Mouse (Mus musculus) kidney, adult 8-10 months (tissue): ENCODE measurements at regions not wholly inside any gene's neighbourhood (a gene's known extent, or its start where the extent isn't known, plus 50 kb on each side); places are given as distances from the start of the nearest gene placed in this dataset.

Experiments
- DNase-seq, 2 experiments: peaks; one replicate each; pipeline ENCODE4 v3.0.0; 2022

- DNase-seq: no peak
Measured at GRCm38 (mm10) chr14:87864388-87865215, 448.2 kb downstream of the Tdrd3 start.

- DNase-seq: no peak
Measured at GRCm38 (mm10) chr14:87865216-87866202, 449.1 kb downstream of the Tdrd3 start.

GRCm38 (mm10) chr14:87901784-87902183 is 485.3 kb downstream of the Tdrd3 start:
- DNase-seq: no peak

- DNase-seq: no peak
Measured at GRCm38 (mm10) chr14:87902416-87902815, 486.0 kb downstream of the Tdrd3 start.
